Mouse (Mus musculus) c-Kit-positive CD71-positive TER-119-positive erythroid progenitor cells, embryonic 14.5 days (primary cell): ENCODE data around the gene Gm525.

Experiments
- DNase-seq: peaks from one replicate; pipeline ENCODE4 v3.0.0-alpha.2; 2013; ENCODE audit warnings: low spot score

Gene Gm525

DNA sequence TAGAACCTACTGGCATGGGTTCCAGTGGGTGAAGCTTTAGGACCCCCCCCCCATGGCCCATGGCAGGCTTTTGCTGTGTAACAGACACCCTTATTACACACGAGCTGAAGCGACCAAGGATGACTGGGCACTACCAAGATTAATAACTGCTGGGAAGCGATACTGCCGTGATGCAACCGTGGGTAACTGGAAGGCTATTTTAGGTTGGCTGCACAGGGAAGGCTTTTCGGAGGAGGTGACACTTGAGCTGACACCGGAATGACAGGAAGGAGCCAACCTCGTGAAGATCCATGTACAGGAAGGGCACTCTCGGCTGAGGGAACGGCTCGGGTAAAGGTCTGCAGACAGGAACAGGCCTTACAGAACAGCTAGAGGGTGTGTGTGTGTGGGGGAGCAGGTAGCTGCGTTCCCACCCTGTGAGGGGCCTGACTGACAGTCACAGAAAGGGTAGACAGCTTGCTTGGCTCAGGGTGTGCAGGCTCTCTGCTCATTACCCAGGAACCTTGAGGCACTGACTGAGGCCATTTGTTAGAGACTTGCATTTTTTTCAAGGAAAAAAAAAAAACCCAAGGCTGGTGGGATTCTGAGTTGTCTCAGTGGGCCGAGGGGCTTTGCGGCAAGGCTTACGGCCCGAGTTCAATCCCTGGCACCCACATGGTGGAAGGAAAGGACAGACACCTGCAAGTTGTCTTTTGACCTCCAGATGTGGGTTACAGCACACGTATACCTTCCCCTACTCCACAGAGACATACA is 24.6 kb downstream of the Gm525 start:
- no peak for DNase-seq

DNA sequence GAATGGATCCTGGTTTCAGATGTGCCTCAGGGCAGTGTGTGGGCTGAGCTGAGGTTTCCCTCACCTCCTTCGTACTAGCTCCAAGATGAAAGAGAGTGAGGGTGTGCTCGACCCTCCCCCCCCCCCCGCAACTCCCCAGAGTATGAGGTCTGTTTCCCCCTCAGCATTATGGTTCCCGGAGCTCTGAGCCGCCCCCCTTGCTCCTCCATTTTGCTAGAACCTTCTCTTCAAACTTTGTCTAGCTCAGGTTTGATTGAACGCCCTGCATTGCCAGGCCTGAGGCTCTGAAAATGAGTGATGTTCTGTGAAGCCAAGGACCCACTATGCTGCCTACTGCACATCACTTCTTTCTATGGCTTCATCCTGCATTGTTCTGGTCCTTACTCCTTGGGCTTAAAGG is 25.3 kb downstream of the Gm525 start:
- DNase-seq = no peak

DNA sequence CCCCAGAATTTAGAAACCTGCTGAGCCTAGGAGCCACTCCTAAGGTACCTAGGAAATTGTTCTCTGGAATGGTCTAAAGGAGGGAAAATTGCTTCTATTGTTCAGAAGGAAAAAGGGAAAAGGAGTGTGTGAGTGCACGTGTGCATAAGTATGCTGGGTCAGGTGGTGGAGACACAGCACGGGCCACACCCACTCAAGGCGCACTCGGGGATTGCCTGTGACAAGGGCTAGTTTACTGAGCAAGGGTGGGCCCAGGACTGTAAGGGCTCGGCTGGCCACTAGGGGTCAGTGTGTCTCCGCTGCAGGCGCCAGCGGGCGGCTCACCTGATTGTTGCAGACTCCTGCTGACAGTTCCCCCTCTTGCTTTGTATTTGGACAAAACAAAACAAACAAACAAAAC is 26.8 kb downstream of the Gm525 start:
- peak; percentile 72 for DNase-seq

DNA sequence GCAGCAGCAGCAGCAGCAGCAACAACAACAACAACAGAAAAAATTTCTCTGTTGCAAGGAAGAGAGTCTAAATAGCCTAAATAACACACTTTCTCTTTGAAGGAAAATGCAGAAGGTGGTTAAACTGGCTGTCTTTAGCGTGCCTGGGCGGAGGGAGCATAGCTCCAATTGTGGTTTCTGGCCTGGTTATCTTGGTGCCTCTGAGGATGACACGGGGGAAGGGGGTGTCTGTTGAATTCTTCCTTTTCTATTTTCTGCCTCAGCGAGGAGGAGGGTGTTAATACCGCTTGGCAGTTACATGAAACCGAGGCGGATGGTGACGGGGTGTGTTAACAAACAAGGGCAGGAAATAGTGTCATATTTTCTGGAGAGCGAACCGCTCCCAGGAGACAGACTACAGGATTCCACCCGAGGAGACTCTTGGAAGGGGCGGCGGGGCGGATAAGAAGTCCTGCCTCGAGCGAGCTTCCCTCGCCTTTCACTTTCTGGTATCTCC is 27.2 kb downstream of the Gm525 start:
- DNase-seq = peak; percentile 14

DNA sequence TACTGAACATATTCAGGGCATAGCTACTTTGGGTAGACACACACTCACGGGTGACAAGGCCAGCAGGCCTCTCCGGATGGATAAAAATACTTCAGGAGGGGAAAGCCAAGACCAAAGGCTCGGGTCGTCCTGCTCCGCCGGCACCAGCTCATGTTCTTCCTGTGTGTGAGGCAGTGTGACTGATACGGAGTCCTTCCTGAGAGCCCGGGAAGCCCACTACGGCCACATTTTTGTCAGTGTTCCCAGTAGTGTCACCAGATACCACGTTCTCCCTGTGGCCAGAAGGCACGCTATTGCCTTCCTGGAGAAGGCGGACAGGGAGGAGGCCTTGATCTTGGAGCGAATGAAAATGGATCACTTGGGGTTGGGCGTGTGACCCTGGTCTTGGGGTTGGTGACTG is 29.5 kb downstream of the Gm525 start:
- DNase-seq = no peak

DNA sequence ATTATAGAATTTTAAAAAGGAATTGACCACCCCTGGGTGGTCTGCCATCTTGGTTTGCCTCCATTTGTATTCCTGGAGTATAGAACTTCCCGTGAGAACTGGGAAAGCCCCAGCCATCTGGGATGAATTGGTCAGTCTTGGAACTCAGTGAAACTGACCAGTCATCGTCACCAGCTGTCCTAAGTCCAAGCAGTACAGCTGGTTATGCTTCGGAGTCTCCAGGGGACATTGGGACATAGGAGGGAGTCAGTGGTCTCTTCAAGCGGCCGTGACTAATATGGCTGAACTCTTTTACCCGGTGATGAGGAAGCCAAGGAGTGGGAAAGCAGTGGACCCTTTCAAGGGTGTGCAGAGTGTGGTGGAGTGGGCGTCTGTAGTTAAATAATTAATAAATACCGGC is 31.6 kb downstream of the Gm525 start:
- DNase-seq = no peak

DNA sequence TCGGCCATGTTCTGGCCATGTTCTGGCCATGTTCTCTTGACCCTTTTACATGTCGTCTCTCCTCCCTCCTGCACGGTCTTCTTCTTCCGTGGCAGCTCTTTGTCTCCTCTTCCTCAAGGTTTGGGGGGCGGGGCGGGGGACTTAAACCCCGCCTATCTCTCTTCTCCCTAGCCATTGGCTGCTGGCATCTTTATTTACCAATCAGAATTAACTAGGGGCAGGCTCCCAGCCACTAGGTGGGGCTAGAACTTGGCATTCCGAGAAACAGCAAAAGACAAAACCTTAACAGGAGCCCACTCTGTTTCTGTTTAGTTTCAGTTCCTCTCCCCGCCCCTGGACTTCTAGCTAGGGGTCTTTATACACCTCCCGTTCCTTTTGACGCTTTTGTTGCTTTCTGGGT is 32.2 kb downstream of the Gm525 start:
- DNase-seq = peak; percentile 28

DNA sequence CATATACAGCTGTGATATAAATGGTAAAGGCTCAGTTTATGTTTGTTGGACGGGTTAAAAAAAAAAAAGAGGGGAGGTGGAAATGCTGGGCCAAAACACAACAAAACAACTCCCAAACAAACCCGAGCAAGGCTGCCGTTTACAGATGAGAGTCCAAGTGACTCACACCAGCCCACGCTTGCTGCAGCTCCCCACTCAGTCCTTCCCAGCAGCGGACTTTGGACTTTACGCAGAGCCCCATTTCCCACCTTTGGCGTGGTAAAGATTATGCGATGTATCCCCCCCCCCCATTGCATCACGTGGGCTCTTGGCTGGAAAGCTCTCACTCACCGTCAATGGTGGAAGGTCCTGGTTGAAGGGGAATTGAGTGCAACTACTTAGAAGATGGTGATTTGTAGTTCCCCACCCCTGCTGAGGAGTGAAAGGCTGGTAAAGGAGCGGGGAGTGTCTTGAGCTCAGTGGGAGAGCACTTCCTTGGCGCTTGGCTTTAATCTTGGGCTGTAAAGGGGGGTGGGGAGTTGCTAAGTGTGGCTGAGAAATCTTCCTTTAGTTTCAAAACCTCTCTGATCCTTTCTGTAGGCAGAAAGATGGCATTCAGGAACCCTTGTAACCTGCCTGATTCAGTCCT is 33.7 kb downstream of the Gm525 start:
- DNase-seq = no peak

DNA sequence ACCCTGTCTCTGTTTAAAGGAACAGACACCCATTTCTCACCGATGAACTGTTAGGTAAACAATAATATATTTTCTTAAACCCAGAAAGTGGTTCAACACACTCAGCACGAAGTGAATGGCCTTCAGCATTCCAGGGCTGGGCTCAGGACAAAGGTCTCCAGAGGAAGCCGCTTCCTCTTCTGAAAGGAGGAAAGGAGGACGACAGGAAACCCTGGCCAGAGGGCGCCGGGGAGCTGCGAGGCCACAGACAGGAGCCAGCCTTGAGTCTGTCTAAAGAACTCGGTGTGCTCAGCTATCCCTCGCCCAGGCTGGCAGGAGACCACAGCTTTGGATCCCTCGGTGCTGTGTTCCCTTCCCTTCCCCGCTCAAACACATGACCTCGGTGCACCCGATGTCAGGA is 50.8 kb downstream of the Gm525 start:
- no peak for DNase-seq

DNA sequence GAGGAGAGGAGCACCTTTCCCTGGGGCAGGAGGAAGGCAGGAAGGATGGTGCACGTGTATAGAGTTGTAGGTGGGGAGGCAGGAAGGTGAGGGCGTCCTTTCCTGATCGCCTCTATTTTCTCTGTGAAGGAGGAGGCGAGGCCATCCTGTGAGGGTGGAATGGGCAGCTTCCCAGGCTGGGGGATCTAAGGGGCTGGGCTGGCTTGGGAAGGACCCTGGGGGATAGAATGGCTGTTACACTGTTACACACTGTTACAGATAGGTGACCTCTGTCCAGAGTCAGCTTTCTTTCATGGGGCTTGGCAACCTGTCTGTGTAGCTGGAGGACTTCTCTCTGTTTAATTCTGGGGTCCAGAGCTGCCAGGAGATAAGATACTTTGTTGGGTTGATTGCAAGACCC is 57.2 kb downstream of the Gm525 start:
- no peak for DNase-seq

DNA sequence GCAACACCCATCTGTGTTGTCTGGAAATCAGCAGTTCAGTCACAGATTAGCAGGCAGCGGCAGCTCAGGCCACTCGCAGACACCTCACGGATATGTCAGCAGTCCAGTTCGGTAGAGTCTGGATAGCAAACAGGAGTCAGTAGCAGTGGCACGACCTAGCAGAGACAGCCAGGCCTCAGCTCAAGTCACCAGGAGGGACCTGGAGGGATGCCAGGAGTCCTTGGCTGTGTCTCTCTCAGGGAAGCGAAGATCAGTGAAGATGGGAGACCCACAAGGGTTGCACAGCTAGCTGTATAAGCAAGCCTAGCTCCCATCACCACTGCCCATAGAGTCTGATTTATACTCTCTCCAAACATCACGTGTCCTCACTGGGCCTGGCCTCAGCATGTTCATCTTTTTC is 58.8 kb downstream of the Gm525 start:
- DNase-seq = no peak

DNA sequence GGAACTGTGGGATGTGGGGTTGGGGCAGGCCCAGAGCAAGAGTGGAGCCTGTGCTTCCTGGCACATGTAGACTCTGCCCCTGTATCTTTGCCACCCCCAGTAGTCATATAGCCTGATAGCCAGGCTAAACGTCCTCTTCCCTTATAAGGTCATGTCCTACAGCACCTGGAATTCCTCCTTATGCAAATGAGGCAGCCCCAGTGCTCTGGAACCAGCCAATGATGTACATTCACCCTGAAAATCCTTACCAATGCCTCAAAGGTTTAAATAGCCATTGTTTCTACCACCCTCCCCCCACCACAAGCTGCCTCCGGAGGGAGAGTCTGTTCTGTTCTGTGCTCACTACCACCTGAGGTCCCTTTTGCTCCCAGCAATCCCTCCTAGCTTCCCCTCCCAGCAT is 60.6 kb downstream of the Gm525 start:
- DNase-seq = no peak

DNA sequence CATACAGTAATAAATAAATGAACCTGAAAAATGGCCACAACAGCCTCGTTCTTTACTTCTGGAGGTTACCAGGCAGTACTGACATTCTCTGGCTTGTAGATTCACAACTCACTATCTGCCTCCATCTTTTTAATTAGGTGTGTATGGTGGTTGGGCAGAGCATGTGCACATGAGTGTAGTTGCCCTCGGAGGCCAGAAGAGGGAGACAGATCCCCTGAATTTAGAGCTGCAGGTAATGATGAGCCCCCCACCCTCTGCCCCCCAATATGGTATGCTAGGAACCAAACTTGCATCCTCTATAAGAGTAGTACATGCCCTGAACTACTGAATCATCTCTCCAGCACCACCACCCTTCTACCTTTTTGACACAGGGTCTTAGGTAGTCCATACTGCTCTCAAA is 64.3 kb downstream of the Gm525 start:
- no peak for DNase-seq
